Mouse (Mus musculus) forebrain, embryonic 12.5 days (tissue): ENCODE results near the gene Shisa2. TPM values are rescaled to one million over a fixed set of nuclear protein-coding genes. Genes with fewer than 3 reads are reported as not detected.
A peak's percentile ranks its signal among the peaks of the same experiment; 100 is the strongest.
"Not testable (repeated sequence)": the region's sequence is repeated elsewhere in the genome, so short reads cannot be mapped to it uniquely, and the experiment has no call there.

Experiments used
- ATAC-seq: fragments of 200-750 bp; cut with Nextera tagmentation; 2 replicates; pipeline ENCODE4 v1.8.0; 2017; ENCODE audit warnings: moderate TSS enrichment; ENCODE audit not compliant: low FRiP score
- H3K27ac ChIP-seq: fragments of 300-500 bp; sonication (generic); 2 replicates; pipeline ENCODE4 v1.5.1; 2016; ENCODE audit warnings: mild to moderate bottlenecking
- H3K27me3 ChIP-seq: fragments of 300-500 bp; sonication (generic); 2 replicates; pipeline ENCODE4 v1.6.1; 2016; ENCODE audit warnings: mild to moderate bottlenecking
- H3K36me3 ChIP-seq: fragments of 300-500 bp; sonication (generic); replicated peaks from 2 replicates; pipeline ENCODE4 v1.6.1; 2016; ENCODE audit warnings: mild to moderate bottlenecking
- H3K4me1 ChIP-seq: fragments of 300-500 bp; sonication (generic); 2 replicates; pipeline ENCODE4 v1.6.1; 2016
- H3K4me2 ChIP-seq: fragments of 300-500 bp; sonication (generic); 2 replicates; pipeline ENCODE4 v1.6.1; 2016; ENCODE audit warnings: mild to moderate bottlenecking, moderate library complexity
- H3K4me3 ChIP-seq: fragments of 300-500 bp; sonication (generic); replicated peaks from 2 replicates; pipeline ENCODE4 v1.5.1; 2016; ENCODE audit warnings: mild to moderate bottlenecking
- H3K9ac ChIP-seq: fragments of 300-500 bp; sonication (generic); 2 replicates; pipeline ENCODE4 v1.6.1; 2016; ENCODE audit warnings: mild to moderate bottlenecking
- H3K9me3 ChIP-seq: fragments of 300-500 bp; sonication (generic); 2 replicates; pipeline ENCODE4 v1.6.1; 2016
- WGBS: fragments of 180-500 bp; shearing (Covaris S2); methylation state at CpG from one replicate; pipeline ENCODE4 v1.1.7; 2016; 5-methylcytosine and 5-hydroxymethylcytosine counted together
- polyA plus RNA-seq: library from polyadenylated mRNA; unstranded; fragments of >200 nt; fragmentation: Nextera tagmentation; extraction: Ambion mirVana; gene quantifications from 2 replicates; pipeline ENCODE4 v1.2.1, GENCODE M21; 2016

The Shisa2 gene
- polyA plus RNA-seq, 1 experiment from 2014 or later = 51.5 TPM

DNA sequence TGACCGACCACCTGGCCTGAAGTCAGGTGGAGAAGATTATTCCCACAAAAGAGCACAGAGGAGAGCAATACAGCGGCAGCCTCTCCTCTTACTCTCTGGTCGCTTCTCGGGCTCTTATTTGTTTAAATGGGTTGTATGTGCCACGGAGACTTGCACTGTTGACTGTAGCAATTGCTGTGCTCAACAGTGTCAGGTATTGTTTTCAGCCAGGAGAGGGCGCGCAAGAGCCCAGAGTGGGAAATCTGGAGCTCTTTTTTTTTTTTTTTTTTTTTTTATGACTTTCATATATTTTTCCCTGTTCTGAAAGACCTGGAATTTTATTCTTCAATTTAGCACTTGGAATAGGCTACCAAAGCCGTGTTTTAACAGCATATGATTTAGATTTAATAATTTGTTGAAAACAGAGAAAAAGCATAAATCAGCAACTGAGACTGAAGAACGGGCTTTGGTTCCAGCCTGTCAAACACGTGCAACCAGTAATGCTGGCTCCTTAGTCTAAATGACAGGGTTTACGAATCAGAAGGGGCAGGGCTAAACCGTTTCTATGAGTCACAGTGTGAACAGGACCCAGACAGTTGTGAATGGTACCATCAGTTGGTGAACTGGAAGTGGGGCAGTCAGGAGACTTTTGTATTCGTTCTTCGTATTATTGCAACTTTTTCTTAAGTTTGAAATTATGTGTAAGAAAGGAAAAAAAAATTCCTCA lies 12.0 kb upstream of the Shisa2 start:
- H3K27me3 ChIP-seq = peaks cover 8% of the 10 kb centered on the region
- H3K4me2 ChIP-seq = no peak overlapping the region
- no peak for ATAC-seq
- no peaks in the 10 kb centered on the region for H3K4me1 ChIP-seq
- no peak overlapping the region for H3K4me3 ChIP-seq
- 54% methylated on average over 14 of the region's 14 CpGs for WGBS
- H3K9me3 ChIP-seq = no peaks in the 10 kb centered on the region
- H3K36me3 ChIP-seq = no peaks in the 10 kb centered on the region
- no peak overlapping the region for H3K27ac ChIP-seq
- no peak overlapping the region for H3K9ac ChIP-seq

DNA sequence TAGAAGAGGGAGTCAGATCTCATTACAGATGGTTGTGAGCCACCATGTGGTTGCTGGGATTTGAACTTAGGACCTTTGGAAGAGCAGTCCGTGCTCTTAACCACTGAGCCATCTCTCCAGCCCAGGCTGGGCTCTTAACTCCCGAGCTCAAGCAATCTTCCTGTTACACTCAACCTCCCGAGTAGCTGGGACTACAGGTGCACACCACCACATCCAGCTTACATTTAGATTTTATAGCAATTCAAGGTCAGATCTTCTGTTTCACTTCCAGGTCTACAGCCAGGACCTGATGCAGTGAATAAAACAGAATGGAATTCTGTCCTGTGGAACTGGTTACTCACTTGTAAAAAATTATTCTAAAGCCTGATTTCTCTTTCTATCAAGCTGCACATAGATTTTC lies 11.0 kb upstream of the Shisa2 start:
- not testable (repeated sequence) for H3K4me1 ChIP-seq, H3K9me3 ChIP-seq, H3K36me3 ChIP-seq, H3K4me2 ChIP-seq, H3K9ac ChIP-seq, H3K4me3 ChIP-seq, H3K27ac ChIP-seq, ATAC-seq
- peaks cover 13% of the 10 kb centered on the region for H3K27me3 ChIP-seq
- WGBS = 83% methylated on average over 3 of the region's 3 CpGs

DNA sequence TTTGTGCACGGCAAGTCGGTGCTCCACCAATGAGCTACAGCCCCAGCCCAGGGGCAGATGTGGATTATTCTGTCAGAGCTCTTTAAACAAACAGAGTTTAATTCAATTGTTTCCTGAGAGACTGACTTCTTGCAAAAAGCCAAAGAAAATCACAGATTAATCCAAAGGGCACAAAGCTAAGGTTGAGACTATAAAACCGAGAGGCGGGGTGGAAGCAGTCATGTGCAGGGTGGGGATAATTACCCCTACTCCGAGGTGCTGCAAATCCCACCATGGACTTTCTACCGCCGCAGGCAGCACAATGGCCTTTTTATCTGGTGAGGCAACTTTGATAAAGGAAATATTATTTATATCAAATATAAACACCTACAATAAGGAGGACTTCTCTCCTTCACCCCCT lies 8.3 kb upstream of the Shisa2 start:
- H3K4me3 ChIP-seq = no peak overlapping the region
- H3K9ac ChIP-seq = no peak overlapping the region
- H3K27ac ChIP-seq = no peak overlapping the region
- no peak overlapping the region for H3K4me2 ChIP-seq
- H3K9me3 ChIP-seq = no peaks in the 10 kb centered on the region
- WGBS = 34% methylated on average over 7 of the region's 7 CpGs
- H3K4me1 ChIP-seq = no peaks in the 10 kb centered on the region
- peaks cover 15% of the 10 kb centered on the region for H3K27me3 ChIP-seq
- H3K36me3 ChIP-seq = no peaks in the 10 kb centered on the region
- no peak for ATAC-seq

DNA sequence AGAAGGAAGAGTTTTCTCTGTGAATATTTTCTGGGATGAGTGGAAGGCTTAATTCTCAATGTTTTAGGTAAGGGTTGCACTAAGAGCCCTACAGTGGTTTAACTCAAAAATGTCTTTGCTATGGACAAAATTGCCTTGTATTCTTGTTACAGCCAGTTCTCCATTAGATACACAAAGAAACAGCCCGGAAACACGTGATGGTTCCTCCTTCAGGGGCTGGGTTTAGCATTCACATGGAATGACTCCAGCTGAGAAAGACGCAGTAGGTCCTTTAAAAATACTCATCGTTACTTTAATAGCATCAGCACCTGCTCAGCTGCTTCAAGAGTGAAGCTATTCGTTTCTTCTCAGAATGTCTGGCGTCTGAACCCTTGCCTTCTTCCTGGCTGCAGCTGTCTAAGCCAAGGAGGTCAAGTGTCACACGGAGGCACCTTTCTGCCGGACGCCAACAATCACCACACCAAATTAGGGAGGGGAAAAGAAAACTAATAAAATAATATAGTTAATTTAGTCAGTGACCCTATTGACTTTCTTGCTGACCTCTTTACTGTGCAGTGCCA lies 702 bp upstream of the Shisa2 start:
- Histone ChIP-seq H3K4me2 (peak overlapping the region; percentile 63), H3K9me3 (no peaks in the 10 kb centered on the region), H3K27ac (no peak overlapping the region), H3K4me3 (no peak overlapping the region), H3K27me3 (peaks cover 39% of the 10 kb centered on the region), H3K36me3 (no peaks in the 10 kb centered on the region), H3K4me1 (peaks cover 21% of the 10 kb centered on the region), H3K9ac (no peak overlapping the region)
- ATAC-seq = no peak
- 17% methylated on average over 9 of the region's 9 CpGs for WGBS

DNA sequence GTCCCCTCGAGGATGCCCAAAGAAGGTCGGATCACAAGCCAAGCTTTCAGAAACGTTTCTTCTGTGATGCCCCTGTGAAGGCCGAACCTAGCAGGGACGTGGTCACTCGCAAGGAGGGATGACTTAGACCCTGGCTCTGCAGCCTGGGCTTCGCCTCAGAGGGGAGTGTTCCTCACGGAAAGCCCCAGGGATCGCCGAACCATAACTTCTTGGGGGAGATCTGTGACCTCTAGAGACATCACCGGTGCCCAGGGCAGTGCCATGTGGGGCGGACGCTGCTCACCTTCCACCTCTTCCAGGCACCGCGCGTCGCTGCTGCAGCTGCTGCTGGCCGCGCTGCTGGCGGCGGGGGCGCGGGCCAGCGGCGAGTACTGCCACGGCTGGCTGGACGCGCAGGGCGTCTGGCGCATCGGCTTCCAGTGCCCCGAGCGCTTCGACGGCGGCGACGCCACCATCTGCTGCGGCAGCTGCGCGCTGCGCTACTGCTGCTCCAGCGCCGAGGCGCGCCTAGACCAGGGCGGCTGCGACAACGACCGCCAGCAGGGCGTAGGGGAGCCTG lies 777 bp downstream of the Shisa2 start:
- peak; percentile 71 for ATAC-seq
- H3K4me1 ChIP-seq = peaks cover 27% of the 10 kb centered on the region
- H3K9ac ChIP-seq = peak overlapping the region; percentile 83
- WGBS = under 1% methylated on average over 47 of the region's 51 CpGs
- H3K9me3 ChIP-seq = no peaks in the 10 kb centered on the region
- peaks cover 39% of the 10 kb centered on the region for H3K27me3 ChIP-seq
- H3K36me3 ChIP-seq = peaks cover 14% of the 10 kb centered on the region
- H3K27ac ChIP-seq = peak overlapping the region; percentile 93
- H3K4me2 ChIP-seq = peak overlapping the region; percentile 63
- peak overlapping the region; percentile 82 for H3K4me3 ChIP-seq

DNA sequence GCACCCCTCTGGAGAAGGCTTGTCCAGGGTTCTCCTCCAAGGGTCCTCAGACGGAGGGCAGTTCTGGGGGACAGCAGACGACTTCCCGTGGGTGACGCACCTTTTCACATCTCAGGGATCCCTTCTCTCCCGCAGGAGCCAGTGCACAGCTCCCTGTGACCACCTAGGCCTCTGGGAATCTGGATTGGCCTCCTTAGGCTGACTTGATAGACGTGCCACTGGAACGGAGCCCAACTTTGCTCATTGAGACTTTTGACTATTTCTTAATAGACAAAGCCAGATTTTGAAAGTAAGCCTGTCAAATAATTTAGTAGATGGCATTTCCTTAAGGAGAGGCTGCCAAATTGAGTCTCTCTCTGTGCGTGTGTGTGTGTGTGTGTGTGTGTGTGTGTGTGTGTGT lies 1.6 kb downstream of the Shisa2 start:
- Histone ChIP-seq H3K36me3 (peaks cover 21% of the 10 kb centered on the region), H3K27ac (peak overlapping the region; percentile 93), H3K4me3 (peak overlapping the region; percentile 82), H3K4me2 (peak overlapping the region; percentile 63), H3K9me3 (no peaks in the 10 kb centered on the region), H3K4me1 (peaks cover 27% of the 10 kb centered on the region), H3K9ac (peak overlapping the region; percentile 83), H3K27me3 (peaks cover 38% of the 10 kb centered on the region)
- 2% methylated on average over 8 of the region's 8 CpGs for WGBS
- no peak for ATAC-seq

DNA sequence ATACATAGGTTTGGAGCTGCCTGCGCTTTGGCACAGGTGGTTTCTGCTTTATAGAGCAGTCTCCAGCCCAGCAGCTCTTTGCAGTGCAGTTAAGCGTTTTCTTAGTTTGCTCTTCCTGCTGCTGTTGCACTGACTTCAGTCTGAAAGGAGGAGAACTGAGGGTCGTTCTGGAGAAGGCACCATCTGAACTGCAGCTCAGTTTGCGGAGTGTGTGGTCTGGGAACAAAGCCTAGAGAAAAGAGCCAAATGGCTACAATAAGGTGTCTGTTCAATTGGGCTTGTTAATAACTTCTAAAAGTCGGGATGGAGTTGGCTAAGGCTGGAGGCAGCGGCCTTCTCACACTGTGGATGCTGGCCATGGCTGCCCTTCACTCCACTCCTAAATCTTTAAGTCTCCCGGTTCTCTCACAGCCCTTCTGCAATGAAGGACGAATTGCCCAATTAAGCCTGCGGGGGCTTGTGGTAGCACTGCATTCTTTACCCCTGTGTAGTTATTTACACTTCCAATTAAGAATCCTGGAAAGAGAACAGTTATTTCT lies 2.1 kb downstream of the Shisa2 start:
- Histone ChIP-seq H3K9ac (peak overlapping the region; percentile 83), H3K9me3 (no peaks in the 10 kb centered on the region), H3K4me1 (peaks cover 27% of the 10 kb centered on the region), H3K27ac (peak overlapping the region; percentile 93), H3K36me3 (peaks cover 26% of the 10 kb centered on the region), H3K4me3 (peak overlapping the region; percentile 82), H3K4me2 (peak overlapping the region; percentile 63), H3K27me3 (peaks cover 33% of the 10 kb centered on the region)
- 4% methylated on average over 9 of the region's 9 CpGs for WGBS
- ATAC-seq = no peak

DNA sequence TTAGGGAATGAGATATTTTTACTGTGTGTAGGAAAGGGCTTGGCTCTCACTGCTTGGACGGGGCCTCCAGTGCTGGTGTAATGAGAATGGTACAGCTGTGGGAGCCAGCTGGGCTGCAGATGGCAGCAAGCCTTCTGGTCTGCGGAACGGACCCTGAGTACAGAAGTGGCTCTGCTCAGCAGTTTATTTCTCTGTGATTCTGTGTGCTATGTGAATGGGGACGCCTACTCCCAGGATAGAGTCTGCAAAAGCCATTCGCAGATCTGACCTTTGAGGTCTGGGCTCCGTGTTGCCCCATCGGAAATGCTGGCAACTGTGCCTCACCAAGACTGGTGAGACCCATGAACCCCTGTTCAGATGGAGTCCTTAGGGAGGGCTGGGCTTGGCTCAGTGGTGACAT lies 2.7 kb downstream of the Shisa2 start:
- Histone ChIP-seq H3K36me3 (peaks cover 30% of the 10 kb centered on the region), H3K4me1 (peaks cover 27% of the 10 kb centered on the region), H3K4me2 (peak overlapping the region; percentile 63), H3K27ac (peak overlapping the region; percentile 93), H3K9me3 (no peaks in the 10 kb centered on the region), H3K27me3 (peaks cover 28% of the 10 kb centered on the region), H3K4me3 (peak overlapping the region; percentile 82), H3K9ac (peak overlapping the region; percentile 83)
- WGBS = 13% methylated on average over 7 of the region's 7 CpGs
- ATAC-seq = peak; percentile 63; the same call in 1 of the 2 replicates

DNA sequence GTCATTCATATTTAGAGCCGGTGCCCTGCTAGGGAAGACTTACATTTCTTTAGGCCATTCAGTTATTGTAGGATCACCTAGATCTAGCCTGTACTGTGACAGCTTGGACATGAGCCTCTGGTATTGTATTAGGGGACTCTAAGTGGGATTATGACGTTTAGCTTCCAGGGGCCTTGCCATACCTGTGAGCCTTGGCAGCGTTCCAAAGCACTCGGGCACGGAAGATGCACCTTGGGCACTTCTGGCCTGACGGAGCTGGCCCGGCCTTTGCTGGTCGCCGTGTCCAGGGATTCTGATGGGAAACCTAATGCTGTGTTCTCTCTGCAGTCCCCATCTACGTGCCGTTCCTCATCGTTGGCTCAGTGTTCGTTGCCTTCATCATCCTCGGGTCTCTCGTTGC lies 4.2 kb downstream of the Shisa2 start:
- WGBS = 81% methylated on average over 15 of the region's 15 CpGs
- no peak overlapping the region for H3K27ac ChIP-seq

DNA sequence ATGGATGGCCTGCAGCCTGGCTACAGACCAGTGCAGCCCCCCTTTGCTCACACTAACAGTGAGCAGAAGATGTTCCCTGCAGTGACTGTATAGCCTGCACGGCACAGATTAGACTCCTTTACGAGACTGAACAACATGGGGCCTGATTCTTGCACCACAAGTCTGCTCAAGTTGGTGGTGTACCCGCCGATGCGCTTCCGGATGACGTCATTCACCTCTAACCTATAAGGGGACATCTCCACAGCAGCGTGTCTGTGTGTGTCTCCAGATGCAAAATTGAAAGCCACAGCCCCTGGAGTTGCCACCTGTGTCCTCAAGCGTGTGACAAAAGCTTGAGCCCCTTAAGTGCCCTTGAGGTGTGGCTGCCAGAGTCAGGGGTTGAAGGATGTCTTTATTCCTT lies 5.0 kb downstream of the Shisa2 start:
- ATAC-seq = no peak
- 86% methylated on average over 9 of the region's 9 CpGs for WGBS
- Histone ChIP-seq H3K4me3 (no peak overlapping the region), H3K9ac (no peak overlapping the region), H3K36me3 (peaks cover 30% of the 10 kb centered on the region), H3K4me2 (no peak overlapping the region; the same call in 1 of the 2 replicates), H3K9me3 (no peaks in the 10 kb centered on the region), H3K27ac (no peak overlapping the region), H3K27me3 (peaks cover 9% of the 10 kb centered on the region), H3K4me1 (peaks cover 23% of the 10 kb centered on the region)

More for the DNA sequence above, 4.2 kb downstream of the Shisa2 start:
- peaks cover 30% of the 10 kb centered on the region for H3K36me3 ChIP-seq
- H3K27me3 ChIP-seq = peaks cover 14% of the 10 kb centered on the region
- peak overlapping the region; percentile 63 for H3K4me2 ChIP-seq
- H3K9me3 ChIP-seq = no peaks in the 10 kb centered on the region
- H3K4me3 ChIP-seq = peak overlapping the region; percentile 82
- no peak overlapping the region for H3K9ac ChIP-seq
- peaks cover 27% of the 10 kb centered on the region for H3K4me1 ChIP-seq
- no peak for ATAC-seq

DNA sequence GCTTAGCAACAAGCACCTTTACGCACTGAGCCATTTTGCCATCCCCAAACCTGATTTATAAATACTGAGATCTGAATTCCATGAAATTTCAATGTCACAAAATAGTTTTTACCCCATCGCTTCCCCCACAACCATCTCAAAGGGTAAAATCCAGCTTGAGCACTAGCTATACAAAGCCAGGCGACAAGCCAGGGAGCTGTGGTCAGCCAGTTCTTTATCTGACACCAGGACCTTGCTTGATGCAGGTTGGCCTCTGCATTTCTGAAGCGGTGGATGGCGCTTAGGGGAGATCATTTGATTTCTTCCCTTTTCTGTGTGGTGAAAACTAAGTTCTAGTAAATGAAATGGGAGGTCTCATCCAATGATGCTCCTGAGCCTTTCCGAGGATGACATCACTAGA lies 7.0 kb downstream of the Shisa2 start:
- Histone ChIP-seq H3K9me3 (no peaks in the 10 kb centered on the region), H3K4me3 (no peak overlapping the region), H3K36me3 (peaks cover 30% of the 10 kb centered on the region), H3K4me2 (no peak overlapping the region), H3K27ac (no peak overlapping the region), H3K4me1 (peaks cover 20% of the 10 kb centered on the region), H3K9ac (no peak overlapping the region), H3K27me3 (peaks cover 3% of the 10 kb centered on the region; the same call in 1 of the 2 replicates)
- no peak for ATAC-seq
- 89% methylated on average over 6 of the region's 6 CpGs for WGBS

DNA sequence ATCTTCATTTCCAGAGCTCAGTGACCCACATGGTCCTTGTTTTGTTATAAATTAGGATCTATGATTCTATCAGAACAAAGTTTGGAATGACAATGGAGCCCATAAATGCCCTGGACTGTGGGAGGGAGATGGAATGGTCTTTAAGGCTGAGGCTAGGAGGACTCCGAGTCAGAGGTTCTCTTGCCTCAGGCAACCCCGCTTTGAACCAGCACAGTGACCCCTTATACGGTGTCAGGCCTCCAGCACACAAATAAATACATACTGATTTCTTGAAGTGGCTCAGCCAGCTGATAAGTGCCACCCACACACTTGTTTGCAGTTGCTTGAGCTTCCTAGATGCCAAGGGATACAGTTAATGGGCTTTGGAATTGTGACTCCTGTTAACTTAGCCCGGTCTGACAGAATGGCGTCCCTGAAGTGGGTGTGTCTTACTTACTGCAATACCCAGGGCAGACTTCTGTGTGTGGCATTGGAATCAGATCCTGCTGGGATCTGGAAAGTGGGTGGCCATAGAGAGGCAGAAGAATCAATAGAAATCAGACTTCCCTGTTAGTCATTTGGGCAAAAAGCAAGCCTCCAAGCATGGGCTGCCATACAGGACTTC lies 8.3 kb downstream of the Shisa2 start:
- Histone ChIP-seq H3K9ac (no peak overlapping the region), H3K4me1 (peaks cover 9% of the 10 kb centered on the region), H3K4me3 (no peak overlapping the region), H3K27me3 (no peaks in the 10 kb centered on the region), H3K36me3 (peaks cover 30% of the 10 kb centered on the region), H3K4me2 (no peak overlapping the region), H3K9me3 (no peaks in the 10 kb centered on the region), H3K27ac (no peak overlapping the region)
- WGBS = 71% methylated on average over 5 of the region's 5 CpGs
- ATAC-seq = no peak
